ENCODE assay signal across 14 mouse cellular contexts in the genomic region with DNA sequence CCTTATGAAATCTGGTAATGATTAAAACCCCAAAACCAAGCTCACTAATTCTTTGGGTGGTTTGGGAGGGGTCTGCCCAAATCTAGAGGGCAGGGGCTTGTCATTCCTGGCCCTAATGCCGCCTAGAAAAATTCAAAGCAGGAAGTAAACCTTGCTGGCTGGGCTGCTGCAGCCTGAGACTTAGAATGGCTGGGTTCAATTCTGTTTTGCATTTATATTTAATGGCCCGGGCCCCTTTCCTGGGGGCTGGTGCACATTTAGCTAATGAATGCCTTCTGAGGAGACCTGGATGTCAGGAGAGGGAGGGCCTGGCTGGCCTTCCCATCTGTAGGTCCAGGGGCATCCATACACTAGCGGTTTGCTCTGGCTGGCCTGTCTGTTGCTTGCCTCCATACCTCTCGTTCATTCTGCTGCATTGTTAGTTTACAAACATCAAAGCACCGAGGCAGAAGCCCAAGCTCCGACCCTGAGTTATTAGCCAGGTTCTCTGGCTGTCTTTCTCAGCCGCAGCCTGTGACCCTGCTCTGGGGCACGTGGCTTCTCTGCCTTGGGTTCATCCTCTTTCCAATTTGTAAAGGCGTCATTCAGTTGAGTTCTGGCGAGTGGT.
DNase-seq lines count a peak whose midpoint lies in the region; ATAC-seq and TF ChIP-seq lines count a peak whose summit lies in the region.
"Had no signal": no experiment of that assay in that cellular context is flagged by ENCODE, and none has a peak within 500 bp of the region (broad histone marks: within the 10 kb centered on the region; RNA-seq: fewer than 3 reads in every experiment).

No protein-coding gene starts in this region.

- no peak for TF ChIP-seq CTCF in forebrain, postnatal 0 days (IDR thresholded peaks at IDR 0.05; ENCODE audit: low read depth)
- TF ChIP-seq CTCF in left cerebral cortex, adult 2 months (IDR thresholded peaks at IDR 0.05), result no peak

- no peak overlapping the region for H3K4me3 ChIP-seq in forebrain, embryonic 16.5 days (replicated peaks; ENCODE audit: low read length)
- H3K4me3 ChIP-seq in forebrain, postnatal 0 days (ENCODE audit: low read depth, low read length), result no peak overlapping the region
- H3K4me3 ChIP-seq in limb, embryonic 13.5 days, result no peak overlapping the region
- H3K4me3 ChIP-seq in neural tube, embryonic 13.5 days, result no peak overlapping the region
- no peak overlapping the region for H3K4me3 ChIP-seq in left cerebral cortex, adult 2 months
- H3K4me3 ChIP-seq: liver, embryonic 13.5 days; myocyte had no signal

- no peak for DNase-seq in forebrain, postnatal 0 days
- DNase-seq in forelimb bud, embryonic 11.5 days (ENCODE audit: low read depth, low spot score), result peak; percentile 54
- no peak for DNase-seq in left cerebral cortex, adult 2 months (ENCODE audit: extremely low spot score in 1 of 2, low spot score in 2 of 2)
- DNase-seq in lung, postnatal 14 days, result no peak
- DNase-seq in thymus, adult 18-20 months, result no peak
- DNase-seq: cerebellum, adult 9-11 months; kidney, adult 18-20 months; liver, embryonic 13.5 days; lung, postnatal 36 days had no signal

- no peaks in the 10 kb centered on the region for H3K9me3 ChIP-seq in forebrain, embryonic 16.5 days (ENCODE audit: control insufficient read depth, low read length)
- H3K9me3 ChIP-seq in forebrain, postnatal 0 days (ENCODE audit: low read length), result no peaks in the 10 kb centered on the region
- no peaks in the 10 kb centered on the region for H3K9me3 ChIP-seq in limb, embryonic 13.5 days
- no peaks in the 10 kb centered on the region for H3K9me3 ChIP-seq in neural tube, embryonic 13.5 days
- H3K9me3 ChIP-seq: liver, embryonic 13.5 days had no signal

- 0 out of 2 replicates have a peak, but pooled peaks have one; percentile 19 for ATAC-seq in forebrain, embryonic 16.5 days
- ATAC-seq in forebrain, postnatal 0 days, result no peak
- peak; percentile 54; the same call in 1 of the 2 replicates for ATAC-seq in limb, embryonic 13.5 days (ENCODE audit: low FRiP score, low read depth)
- peak; percentile 15; the same call in 1 of the 2 replicates for ATAC-seq in neural tube, embryonic 13.5 days (ENCODE audit: low read depth)

- H3K27ac ChIP-seq in forebrain, embryonic 16.5 days (ENCODE audit: low read length), result no peak overlapping the region
- no peak overlapping the region for H3K27ac ChIP-seq in forebrain, postnatal 0 days (ENCODE audit: low read depth, low read length)
- no peak overlapping the region for H3K27ac ChIP-seq in limb, embryonic 13.5 days
- H3K27ac ChIP-seq in neural tube, embryonic 13.5 days (replicated peaks), result peak overlapping the region; percentile 59
- H3K27ac ChIP-seq in left cerebral cortex, adult 2 months, result no peak overlapping the region
- H3K27ac ChIP-seq: liver, embryonic 13.5 days had no signal

- 19% methylated on average over 10 of the region's 10 CpGs for WGBS in forebrain, embryonic 16.5 days
- WGBS in forebrain, postnatal 0 days, result 23% methylated on average over 10 of the region's 10 CpGs
- 8% methylated on average over 10 of the region's 10 CpGs for WGBS in limb, embryonic 13.5 days
- 19% methylated on average over 10 of the region's 10 CpGs for WGBS in neural tube, embryonic 13.5 days

- no peaks in the 10 kb centered on the region for H3K27me3 ChIP-seq in forebrain, embryonic 16.5 days (replicated peaks; ENCODE audit: control insufficient read depth, insufficient read depth, low read length)
- no peaks in the 10 kb centered on the region for H3K27me3 ChIP-seq in forebrain, postnatal 0 days (ENCODE audit: insufficient read depth, low read length)
- no peaks in the 10 kb centered on the region for H3K27me3 ChIP-seq in limb, embryonic 13.5 days
- H3K27me3 ChIP-seq in neural tube, embryonic 13.5 days, result no peaks in the 10 kb centered on the region
- H3K27me3 ChIP-seq: liver, embryonic 13.5 days had no signal

- intact Hi-C loops in left cerebral cortex, adult 2 months (cut with DNase I), result loop anchor here (5.0 kb wide), 1 partner anchor 59 kb away; no protein-coding TSS in a partner anchor

- no peak overlapping the region for H3K4me2 ChIP-seq in forebrain, embryonic 16.5 days (ENCODE audit: low read length)
- H3K4me2 ChIP-seq in forebrain, postnatal 0 days (ENCODE audit: low read depth), result no peak overlapping the region
- peak overlapping the region; percentile 36; the same call in 1 of the 2 replicates for H3K4me2 ChIP-seq in limb, embryonic 13.5 days (replicated peaks)
- no peak overlapping the region; the same call in 1 of the 2 replicates for H3K4me2 ChIP-seq in neural tube, embryonic 13.5 days
- H3K4me2 ChIP-seq: liver, embryonic 13.5 days had no signal

- H3K9ac ChIP-seq in forebrain, embryonic 16.5 days (replicated peaks; ENCODE audit: low read depth, low read length), result 0 out of 2 replicates have a peak overlapping the region, but pooled peaks have one; percentile 26
- H3K9ac ChIP-seq in forebrain, postnatal 0 days, result no peak overlapping the region
- no peak overlapping the region for H3K9ac ChIP-seq in limb, embryonic 13.5 days
- peak overlapping the region; percentile 54 for H3K9ac ChIP-seq in neural tube, embryonic 13.5 days
- H3K9ac ChIP-seq: liver, embryonic 13.5 days had no signal

- no peaks in the 10 kb centered on the region for H3K36me3 ChIP-seq in forebrain, embryonic 16.5 days (ENCODE audit: control insufficient read depth, insufficient read depth)
- H3K36me3 ChIP-seq in forebrain, postnatal 0 days (ENCODE audit: insufficient read depth), result no peaks in the 10 kb centered on the region
- no peaks in the 10 kb centered on the region for H3K36me3 ChIP-seq in limb, embryonic 13.5 days
- no peaks in the 10 kb centered on the region for H3K36me3 ChIP-seq in neural tube, embryonic 13.5 days
- H3K36me3 ChIP-seq: G1E; liver, embryonic 13.5 days had no signal

- peaks cover 7% of the 10 kb centered on the region for H3K4me1 ChIP-seq in forebrain, embryonic 16.5 days (replicated peaks; ENCODE audit: control insufficient read depth, insufficient read depth, low read length)
- peaks cover 3% of the 10 kb centered on the region; the same call in 1 of the 2 replicates for H3K4me1 ChIP-seq in forebrain, postnatal 0 days (ENCODE audit: insufficient read depth)
- H3K4me1 ChIP-seq in limb, embryonic 13.5 days, result peaks cover 56% of the 10 kb centered on the region
- peaks cover 51% of the 10 kb centered on the region for H3K4me1 ChIP-seq in neural tube, embryonic 13.5 days (replicated peaks)

Comparison
In these comparisons a context has a peak if more than half of its experiments do, and no peak if none do; other contexts are left out.
1. H3K9ac ChIP-seq: peak in forebrain, embryonic 16.5 days (single experiment) and neural tube, embryonic 13.5 days (single experiment); none in forebrain, postnatal 0 days (single experiment) and limb, embryonic 13.5 days (single experiment).